Mouse (Mus musculus) CH12.LX (cell line): ENCODE data around the gene Zfp281. TPM values are rescaled to one million over a fixed set of nuclear protein-coding genes. Genes with fewer than 3 reads are reported as not detected.

Experiments used
- DNase-seq: peaks from one replicate; pipeline ENCODE4 v3.0.0-alpha.2; 2013; ENCODE audit errors: extremely low read depth
- H3K27ac ChIP-seq: 2 replicates; pipeline ENCODE4 v1.5.1; 2012; ENCODE audit warnings: low read depth, mild to moderate bottlenecking, control low read depth, moderate library complexity; ENCODE audit not compliant: insufficient read depth
- H3K27me3 ChIP-seq: replicated peaks from 2 replicates; pipeline ENCODE3; 2012; ENCODE audit warnings: inconsistent platforms
- H3K36me3 ChIP-seq, 2 experiments: replicated peaks in 1 of 2; 2 replicates each; pipeline versions ENCODE3 to v1.6.1; 2012; ENCODE audit warnings: inconsistent platforms in 1 of 2, low read length in 1 of 2, mild to moderate bottlenecking in 1 of 2, mixed read lengths in 1 of 2, moderate library complexity in 1 of 2; ENCODE audit not compliant: control insufficient read depth in 1 of 2, insufficient read depth in 1 of 2
- H3K4me1 ChIP-seq, 2 experiments: 2 replicates each; pipeline ENCODE4 v1.6.1; 2012; ENCODE audit warnings: inconsistent platforms in 1 of 2, moderate library complexity in 1 of 2; ENCODE audit not compliant: insufficient read depth in 2 of 2, control insufficient read depth in 1 of 2
- H3K4me2 ChIP-seq: 2 replicates; pipeline ENCODE4 v1.6.1; 2012; ENCODE audit warnings: low read depth, mild to moderate bottlenecking, control low read depth; ENCODE audit not compliant: poor library complexity, insufficient read depth, severe bottlenecking
- H3K4me3 ChIP-seq, 3 experiments: fragments of 150-350 bp in 1 of 3; sonication (generic) in 1 of 3; replicated peaks in 1 of 3; 2 replicates each; pipeline versions ENCODE3 to v1.5.1; 2011 to 2012; ENCODE audit warnings: low read depth in 2 of 3, low read length in 2 of 3, mild to moderate bottlenecking in 2 of 3, moderate library complexity in 2 of 3, control low read depth in 1 of 3, improper control_type of control experiment in 1 of 3, inconsistent platforms in 1 of 3, mixed read lengths in 1 of 3; ENCODE audit not compliant: poor library complexity in 1 of 3
- H3K79me2 ChIP-seq: replicated peaks from 2 replicates; pipeline ENCODE4 v1.6.1; 2012; ENCODE audit warnings: mild to moderate bottlenecking, moderate library complexity; ENCODE audit not compliant: control insufficient read depth, poor library complexity, insufficient read depth, severe bottlenecking; ENCODE audit errors: extremely low read depth
- H3K9ac ChIP-seq: 2 replicates; pipeline ENCODE4 v1.6.1; 2012; ENCODE audit warnings: low read depth, mild to moderate bottlenecking, control low read depth, moderate library complexity; ENCODE audit not compliant: insufficient read depth
- H3K9me3 ChIP-seq: replicated peaks from 2 replicates; pipeline ENCODE3; 2012; ENCODE audit warnings: low read length, inconsistent platforms, mixed read lengths
- CHD1 ChIP-seq: IDR thresholded peaks from 2 replicates; pipeline ENCODE4 v1.6.1; 2012; ENCODE audit warnings: low read depth, low read length, improper control_type of control experiment, inconsistent platforms
- CHD2 ChIP-seq: IDR thresholded peaks from 2 replicates; pipeline ENCODE4 v1.6.1; 2011; ENCODE audit warnings: low read length, improper control_type of control experiment
- EP300 ChIP-seq: IDR thresholded peaks from 2 replicates; pipeline ENCODE4 v1.6.1; 2011; ENCODE audit warnings: low read length, improper control_type of control experiment
- ETS1 ChIP-seq: conservative IDR thresholded peaks from 2 replicates; pipeline ENCODE4 v1.6.1; 2012; ENCODE audit warnings: low read depth, mild to moderate bottlenecking, inconsistent platforms, low read length, improper control_type of control experiment, moderate library complexity
- IRF4 ChIP-seq: IDR thresholded peaks from 2 replicates; pipeline ENCODE4 v1.6.1; 2014; ENCODE audit warnings: low read depth, mild to moderate bottlenecking, inconsistent platforms, low read length, improper control_type of control experiment
- KAT2A ChIP-seq: IDR thresholded peaks from 2 replicates; pipeline ENCODE4 v1.6.1; 2012; ENCODE audit warnings: low read length, improper control_type of control experiment, inconsistent platforms; ENCODE audit not compliant: insufficient replicate concordance
- NELFE ChIP-seq: IDR thresholded peaks from 2 replicates; pipeline ENCODE4 v1.6.1; 2011; ENCODE audit warnings: low read depth, low read length, improper control_type of control experiment
- NRF1 ChIP-seq: IDR thresholded peaks from 2 replicates; pipeline ENCODE4 v1.6.1; 2014; ENCODE audit warnings: low read depth, mild to moderate bottlenecking, inconsistent platforms, low read length, improper control_type of control experiment, moderate library complexity
- SIN3A ChIP-seq: IDR thresholded peaks from 2 replicates; pipeline ENCODE4 v1.6.1; 2012; ENCODE audit warnings: low read length, improper control_type of control experiment, inconsistent platforms
- SMC3 ChIP-seq: IDR thresholded peaks from 2 replicates; pipeline ENCODE4 v1.6.1; 2011; ENCODE audit warnings: low read depth, low read length, improper control_type of control experiment
- TCF12 ChIP-seq: IDR thresholded peaks from 2 replicates; pipeline ENCODE4 v1.6.1; 2014; ENCODE audit warnings: low read depth, mild to moderate bottlenecking, inconsistent platforms, low read length, improper control_type of control experiment
- UBTF ChIP-seq: IDR thresholded peaks from 2 replicates; pipeline ENCODE4 v1.6.1; 2012; ENCODE audit warnings: low read depth, mild to moderate bottlenecking, inconsistent platforms, low read length, improper control_type of control experiment, moderate library complexity
- ZC3H11A ChIP-seq: IDR thresholded peaks from 2 replicates; pipeline ENCODE4 v1.6.1; 2012; ENCODE audit warnings: low read depth, mild to moderate bottlenecking, inconsistent platforms, low read length, improper control_type of control experiment
- dilution Hi-C: fragments of 300-500 bp; cut with MboI; formaldehyde crosslinking; loops from 2 replicates; pipeline ENCODE4 v1.14.3; 2020; ENCODE audit warnings: low sequenced_read_pairs; ENCODE audit not compliant: extremely low pct_unique_long_range_greater_than_20kb, extremely low pct_ligation_motif_present
- in situ Hi-C: fragments of 300-500 bp; cut with MboI; formaldehyde crosslinking; loops from 3 replicates; pipeline ENCODE4 v1.14.3; 2019; ENCODE audit warnings: low sequenced_read_pairs, low pct_ligation_motif_present, low pct_unique_long_range_greater_than_20kb, mixed read lengths
- polyA plus RNA-seq: library from polyadenylated mRNA; unstranded; fragments of >175 nt; gene quantifications from 2 replicates; pipeline ENCODE4 v1.2.1, GENCODE M21; 2012; ENCODE audit warnings: low read depth; ENCODE audit not compliant: insufficient read length
- total RNA-seq, 2 experiments: library from RNA; depleted of rRNA; stranded (reverse); fragments of 300-350 nt in 1 of 2; fragments of >200 nt in 1 of 2; gene quantifications; 2 replicates each; pipeline ENCODE4 v1.2.3; 2012 to 2014

Gene Zfp281
- total and polyA plus RNA-seq, 3 experiments: 17.2 to 39.5 (median 20.7) TPM

GRCm38 (mm10) chr1:136656619-136657018 is 31.9 kb downstream of the Zfp281 start:
- H3K9ac ChIP-seq: no peak overlapping the region
- H3K27me3 ChIP-seq: no peaks in the 10 kb centered on the region
- no peak overlapping the region for H3K4me2 ChIP-seq
- dilution Hi-C loops (no loop called here), in situ Hi-C loops (no loop called here)
- no peak for TF ChIP-seq CHD2
- no peak for TF ChIP-seq KAT2A
- TF ChIP-seq ZC3H11A: no peak
- TF ChIP-seq NELFE: no peak
- peaks cover 4% of the 10 kb centered on the region; the same call in 1 of the 2 replicates for H3K79me2 ChIP-seq
- peaks cover 0 to 3% of the 10 kb centered on the region in 2 experiments for H3K36me3 ChIP-seq
- no peak overlapping the region for H3K4me3 ChIP-seq
- no peaks in the 10 kb centered on the region for H3K9me3 ChIP-seq
- no peak for DNase-seq
- H3K4me1 ChIP-seq: peaks cover 21 to 52% of the 10 kb centered on the region in 2 experiments
- H3K27ac ChIP-seq: no peak overlapping the region

GRCm38 (mm10) chr1:136658456-136659227 is 33.9 kb downstream of the Zfp281 start:
- in situ Hi-C loops (no loop called here), dilution Hi-C loops (no loop called here)
- DNase-seq: peak; percentile 46
- Histone ChIP-seq H3K4me2 (peak overlapping the region; percentile 61), H3K27ac (peak overlapping the region; percentile 74), H3K9ac (peak overlapping the region; percentile 52), H3K4me3 (peak overlapping the region in 2 of 3 experiments; percentile 3 to 22), H3K79me2 (peaks cover 4% of the 10 kb centered on the region; the same call in 1 of the 2 replicates), H3K9me3 (no peaks in the 10 kb centered on the region), H3K36me3 (peaks cover 0 to 3% of the 10 kb centered on the region in 2 experiments), H3K4me1 (peaks cover 25 to 57% of the 10 kb centered on the region in 2 experiments), H3K27me3 (no peaks in the 10 kb centered on the region)
- TF ChIP-seq EP300 (0 out of 2 replicates have a peak, but pooled peaks have one; percentile 14), CHD1 (no peak), IRF4 (peak; percentile 50; the same call in 1 of the 2 replicates), ETS1 (peak; percentile 43; the same call in 1 of the 2 replicates), TCF12 (peak; percentile 24; the same call in 1 of the 2 replicates), NRF1 (no peak), SIN3A (0 out of 2 replicates have a peak, but pooled peaks have one; percentile 13), UBTF (0 out of 2 replicates have a peak, but pooled peaks have one; percentile 6), SMC3 (no peak)
